Mouse (Mus musculus) embryonic fibroblast, embryonic 13.5 days (primary cell): ENCODE results near the gene Fyco1.

Source experiments
- CTCF ChIP-seq: IDR thresholded peaks from 2 replicates; pipeline ENCODE4 v1.5.1; 2011; ENCODE audit warnings: mild to moderate bottlenecking, control low read depth, low read length, moderate library complexity, borderline replicate concordance; ENCODE audit not compliant: insufficient read depth
- POLR2A ChIP-seq: IDR thresholded peaks from 2 replicates; pipeline ENCODE4 v1.6.1; 2011; ENCODE audit warnings: low read depth, mild to moderate bottlenecking, control low read depth, low read length, moderate library complexity

DNA sequence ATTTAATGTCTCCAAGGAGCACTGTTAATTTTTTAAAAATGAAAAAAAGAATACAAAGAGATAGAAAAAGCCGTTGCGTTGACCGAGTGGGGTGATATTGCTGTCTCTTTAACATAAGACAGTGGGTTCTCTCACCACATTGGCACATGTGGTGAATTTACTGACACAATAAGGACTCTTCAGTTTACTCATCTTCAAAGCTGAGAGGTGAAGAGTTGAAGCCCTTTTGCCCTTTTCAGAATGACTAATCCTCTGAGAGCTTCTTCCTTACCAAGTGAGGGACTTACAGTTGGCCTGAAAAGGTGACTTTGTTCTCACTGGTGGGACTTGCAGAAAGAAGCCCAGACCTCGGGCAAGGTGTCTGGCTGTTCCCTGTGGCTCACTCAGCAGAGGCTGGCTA lies 110.9 kb downstream of the Fyco1 start:
- no peak for TF ChIP-seq POLR2A
- TF ChIP-seq CTCF: no peak
